Mouse (Mus musculus) hindbrain, embryonic 15.5 days (tissue): ENCODE data around the gene Map7. TPM values are rescaled to one million over a fixed set of nuclear protein-coding genes. Genes with fewer than 3 reads are reported as not detected.

Experiments
- ATAC-seq: fragments of 200-750 bp; cut with Nextera tagmentation; 2 replicates; pipeline ENCODE4 v1.8.0; 2017; ENCODE audit warnings: low read depth, moderate number of reproducible peaks, moderate TSS enrichment; ENCODE audit not compliant: low FRiP score
- H3K27ac ChIP-seq: fragments of 300-500 bp; sonication (generic); replicated peaks from 2 replicates; pipeline ENCODE4 v1.5.1; 2015; ENCODE audit warnings: mild to moderate bottlenecking, inconsistent platforms
- H3K27me3 ChIP-seq: fragments of 300-500 bp; sonication (generic); 2 replicates; pipeline ENCODE4 v1.6.1; 2015; ENCODE audit warnings: control low read depth, inconsistent platforms
- H3K36me3 ChIP-seq: fragments of 300-500 bp; sonication (generic); 2 replicates; pipeline ENCODE4 v1.6.1; 2015; ENCODE audit warnings: control low read depth, inconsistent platforms
- H3K4me1 ChIP-seq: fragments of 300-500 bp; sonication (generic); replicated peaks from 2 replicates; pipeline ENCODE4 v1.6.1; 2015; ENCODE audit warnings: control low read depth, inconsistent platforms
- H3K4me2 ChIP-seq: fragments of 300-500 bp; sonication (generic); 2 replicates; pipeline ENCODE4 v1.6.1; 2015; ENCODE audit warnings: moderate library complexity, mild to moderate bottlenecking, inconsistent platforms
- H3K4me3 ChIP-seq: fragments of 300-500 bp; sonication (generic); 2 replicates; pipeline ENCODE4 v1.5.1; 2015; ENCODE audit warnings: mild to moderate bottlenecking, inconsistent platforms
- H3K9ac ChIP-seq: fragments of 300-500 bp; sonication (generic); 2 replicates; pipeline ENCODE4 v1.6.1; 2015; ENCODE audit warnings: inconsistent platforms
- H3K9me3 ChIP-seq: fragments of 300-500 bp; sonication (generic); 2 replicates; pipeline ENCODE4 v1.6.1; 2016; ENCODE audit warnings: control low read depth, inconsistent platforms
- WGBS: fragments of 180-500 bp; shearing (Covaris S2); methylation state at CpG from one replicate; pipeline ENCODE4 v1.1.7; 2015; 5-methylcytosine and 5-hydroxymethylcytosine counted together
- polyA plus RNA-seq: library from polyadenylated mRNA; unstranded; fragments of >200 nt; fragmentation: Nextera tagmentation; extraction: Ambion mirVana; gene quantifications from 2 replicates; pipeline ENCODE4 v1.2.1, GENCODE M21; 2015

Map7 gene
- polyA plus RNA-seq, 1 experiment from 2014 or later: 10.3 TPM

- WGBS: 84% methylated on average over 8 of the region's 8 CpGs
- H3K27me3 ChIP-seq: no peaks in the 10 kb centered on the region
- no peak overlapping the region for H3K4me2 ChIP-seq
- H3K9me3 ChIP-seq: no peaks in the 10 kb centered on the region
- no peak for ATAC-seq
- no peak overlapping the region for H3K4me3 ChIP-seq
- H3K36me3 ChIP-seq: no peaks in the 10 kb centered on the region
- H3K27ac ChIP-seq: no peak overlapping the region
- H3K9ac ChIP-seq: no peak overlapping the region
- H3K4me1 ChIP-seq: no peaks in the 10 kb centered on the region
These were observed 8.9 kb downstream of the Map7 start for GRCm38 (mm10) chr10:20157021-20157726.

GRCm38 (mm10) chr10:20158756-20159155 lies 10.5 kb downstream of the Map7 start:
- ATAC-seq: no peak
- Histone ChIP-seq H3K27ac (no peak overlapping the region), H3K4me1 (no peaks in the 10 kb centered on the region), H3K4me2 (no peak overlapping the region), H3K36me3 (no peaks in the 10 kb centered on the region), H3K9me3 (no peaks in the 10 kb centered on the region), H3K9ac (no peak overlapping the region), H3K27me3 (no peaks in the 10 kb centered on the region), H3K4me3 (no peak overlapping the region)
- 64% methylated on average over 4 of the region's 4 CpGs for WGBS

GRCm38 (mm10) chr10:20159308-20159707 lies 11.0 kb downstream of the Map7 start:
- no peak for ATAC-seq
- Histone ChIP-seq H3K9ac (no peak overlapping the region), H3K4me2 (no peak overlapping the region), H3K4me3 (no peak overlapping the region), H3K27me3 (no peaks in the 10 kb centered on the region), H3K4me1 (no peaks in the 10 kb centered on the region), H3K9me3 (no peaks in the 10 kb centered on the region), H3K27ac (no peak overlapping the region), H3K36me3 (no peaks in the 10 kb centered on the region)
- WGBS: 91% methylated on average over 5 of the region's 5 CpGs

GRCm38 (mm10) chr10:20160914-20161313 lies 12.6 kb downstream of the Map7 start:
- no peaks in the 10 kb centered on the region for H3K36me3 ChIP-seq
- ATAC-seq: no peak
- 67% methylated on average over 8 of the region's 8 CpGs for WGBS
- H3K4me3 ChIP-seq: no peak overlapping the region
- H3K27me3 ChIP-seq: no peaks in the 10 kb centered on the region
- no peak overlapping the region for H3K27ac ChIP-seq
- no peak overlapping the region for H3K4me2 ChIP-seq
- H3K9me3 ChIP-seq: no peaks in the 10 kb centered on the region
- no peaks in the 10 kb centered on the region for H3K4me1 ChIP-seq
- no peak overlapping the region for H3K9ac ChIP-seq

GRCm38 (mm10) chr10:20164810-20165209 lies 16.5 kb downstream of the Map7 start:
- 96% methylated on average over 5 of the region's 5 CpGs for WGBS
- Histone ChIP-seq H3K9me3 (no peaks in the 10 kb centered on the region), H3K4me3 (no peak overlapping the region), H3K4me2 (no peak overlapping the region), H3K27me3 (no peaks in the 10 kb centered on the region), H3K9ac (no peak overlapping the region), H3K36me3 (no peaks in the 10 kb centered on the region), H3K4me1 (no peaks in the 10 kb centered on the region), H3K27ac (no peak overlapping the region)
- ATAC-seq: no peak

DNA sequence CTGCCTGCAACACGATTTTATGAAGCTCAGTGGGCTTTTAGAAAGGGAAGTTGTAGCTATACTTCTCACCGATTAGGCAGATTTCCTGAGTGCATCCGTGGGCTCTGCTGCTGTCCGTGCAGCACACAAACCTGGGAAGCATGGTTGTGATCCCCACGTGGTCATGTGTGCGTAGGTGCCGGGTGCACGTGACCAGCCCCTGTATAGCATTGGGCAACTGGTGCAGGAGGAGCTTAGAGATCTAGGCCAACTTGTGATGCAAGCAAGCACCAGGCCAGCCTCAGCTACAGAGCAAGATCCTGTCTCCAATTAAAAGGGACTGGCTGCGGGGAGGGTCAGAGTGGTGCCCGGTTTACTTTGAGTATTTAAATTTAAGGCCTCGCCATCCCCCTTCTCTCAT lies 18.5 kb downstream of the Map7 start:
- no peak overlapping the region for H3K4me3 ChIP-seq
- no peak overlapping the region for H3K9ac ChIP-seq
- no peak overlapping the region for H3K27ac ChIP-seq
- no peak for ATAC-seq
- H3K4me1 ChIP-seq: peaks cover 20% of the 10 kb centered on the region
- WGBS: 81% methylated on average over 11 of the region's 11 CpGs
- no peaks in the 10 kb centered on the region for H3K36me3 ChIP-seq
- H3K4me2 ChIP-seq: no peak overlapping the region
- H3K27me3 ChIP-seq: no peaks in the 10 kb centered on the region
- H3K9me3 ChIP-seq: no peaks in the 10 kb centered on the region

- Histone ChIP-seq H3K36me3 (no peaks in the 10 kb centered on the region), H3K9ac (no peak overlapping the region), H3K4me2 (no peak overlapping the region), H3K4me3 (no peak overlapping the region), H3K4me1 (peaks cover 21% of the 10 kb centered on the region), H3K27me3 (no peaks in the 10 kb centered on the region), H3K9me3 (no peaks in the 10 kb centered on the region), H3K27ac (no peak overlapping the region)
- 96% methylated on average over 4 of the region's 4 CpGs for WGBS
- ATAC-seq: no peak
These were observed 19.2 kb downstream of the Map7 start for GRCm38 (mm10) chr10:20167467-20167866.

DNA sequence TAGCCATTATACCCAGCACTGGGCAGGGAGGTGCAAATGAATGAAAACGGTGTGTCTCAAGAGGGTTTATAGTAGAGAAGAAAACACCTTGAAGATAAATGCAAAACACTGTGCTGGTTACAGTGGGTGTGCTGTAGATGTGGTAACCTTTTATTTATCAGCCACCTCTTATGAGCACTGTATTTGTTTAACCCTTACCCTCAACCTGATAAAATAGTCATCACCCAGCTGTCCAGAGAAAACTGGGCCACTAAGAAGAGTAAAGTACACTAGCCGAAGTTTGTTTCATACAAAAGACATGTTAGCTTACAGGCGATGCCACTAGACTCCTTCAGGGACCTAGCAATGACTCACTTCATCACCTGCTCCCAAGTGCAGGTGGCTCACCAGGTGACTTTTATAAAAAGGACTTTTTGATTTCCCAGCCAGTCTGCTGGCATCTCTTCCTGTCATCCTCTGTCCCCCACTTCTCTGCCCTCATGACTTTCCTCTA lies 21.0 kb downstream of the Map7 start:
- no peak for ATAC-seq
- no peak overlapping the region for H3K4me2 ChIP-seq
- no peaks in the 10 kb centered on the region for H3K36me3 ChIP-seq
- H3K9me3 ChIP-seq: no peaks in the 10 kb centered on the region
- no peaks in the 10 kb centered on the region for H3K27me3 ChIP-seq
- no peak overlapping the region for H3K4me3 ChIP-seq
- H3K27ac ChIP-seq: no peak overlapping the region
- WGBS: 89% methylated on average over 3 of the region's 3 CpGs
- no peak overlapping the region for H3K9ac ChIP-seq
- H3K4me1 ChIP-seq: peaks cover 21% of the 10 kb centered on the region

DNA sequence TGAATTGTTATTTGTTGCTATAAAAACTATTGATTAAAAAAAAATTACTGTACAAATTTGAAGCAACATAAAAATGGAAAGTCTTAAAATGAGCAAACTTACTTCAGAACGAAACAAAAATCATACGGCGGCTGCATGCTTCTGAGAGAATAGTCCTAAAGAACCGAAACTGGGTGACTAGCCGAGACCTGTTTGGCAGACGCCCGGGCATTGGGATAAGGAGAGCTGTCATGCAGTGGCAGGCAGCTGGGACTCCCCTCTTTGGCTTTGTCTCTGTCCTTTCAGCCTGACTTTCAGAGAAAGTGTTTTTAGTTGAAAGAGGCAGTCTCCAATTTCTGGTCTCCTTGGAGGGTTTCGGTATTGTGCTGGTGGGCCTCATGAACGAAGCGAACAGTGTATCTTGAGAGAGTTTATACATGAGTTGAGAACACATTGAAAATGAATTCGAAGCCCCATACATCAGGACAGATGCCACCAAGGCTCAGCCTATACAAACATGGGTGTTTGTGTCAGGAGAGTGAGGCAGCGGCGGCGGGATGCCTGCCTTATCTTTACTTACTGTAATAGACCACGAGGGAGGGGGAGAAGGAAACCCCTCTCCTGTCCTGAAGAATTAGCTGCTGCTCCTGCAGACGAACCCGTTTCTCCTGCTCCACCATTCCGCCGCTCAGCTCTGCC lies 21.8 kb downstream of the Map7 start:
- Histone ChIP-seq H3K4me1 (peaks cover 21% of the 10 kb centered on the region), H3K9me3 (no peaks in the 10 kb centered on the region), H3K4me2 (peak overlapping the region; percentile 74), H3K4me3 (peak overlapping the region; percentile 38), H3K9ac (peak overlapping the region; percentile 36), H3K36me3 (no peaks in the 10 kb centered on the region), H3K27me3 (no peaks in the 10 kb centered on the region), H3K27ac (peak overlapping the region; percentile 58)
- ATAC-seq: peak; percentile 49
- 18% methylated on average over 19 of the region's 19 CpGs for WGBS

DNA sequence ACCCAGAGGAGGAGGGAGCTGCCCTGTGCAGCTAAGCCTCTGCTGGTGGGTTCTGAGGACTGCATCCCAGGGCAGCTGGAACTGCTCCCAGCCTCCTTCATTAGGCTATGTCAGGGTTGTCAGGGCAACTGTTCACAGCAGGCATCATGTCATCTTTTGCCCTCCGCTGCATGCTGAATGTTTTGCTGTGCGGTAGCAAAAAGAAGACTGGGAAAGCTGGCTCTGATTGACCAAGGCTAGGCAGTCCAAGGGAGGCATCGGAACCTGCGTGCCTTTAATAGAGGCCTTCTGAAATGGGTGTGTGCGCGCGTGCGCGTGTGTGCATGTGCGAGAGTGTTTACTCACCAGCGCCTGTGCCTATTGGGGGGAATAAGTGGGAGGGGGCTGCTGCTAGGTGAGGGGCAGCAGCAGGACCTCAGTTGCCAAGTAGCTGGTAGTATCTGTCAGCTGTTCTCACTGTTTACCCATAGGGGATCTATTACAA lies 22.4 kb downstream of the Map7 start:
- Histone ChIP-seq H3K9me3 (no peaks in the 10 kb centered on the region), H3K27ac (peak overlapping the region; percentile 58), H3K9ac (peak overlapping the region; percentile 36), H3K4me3 (peak overlapping the region; percentile 38), H3K4me2 (peak overlapping the region; percentile 74), H3K4me1 (peaks cover 21% of the 10 kb centered on the region), H3K36me3 (no peaks in the 10 kb centered on the region), H3K27me3 (no peaks in the 10 kb centered on the region)
- WGBS: 6% methylated on average over 11 of the region's 11 CpGs
- peak; percentile 95 for ATAC-seq

DNA sequence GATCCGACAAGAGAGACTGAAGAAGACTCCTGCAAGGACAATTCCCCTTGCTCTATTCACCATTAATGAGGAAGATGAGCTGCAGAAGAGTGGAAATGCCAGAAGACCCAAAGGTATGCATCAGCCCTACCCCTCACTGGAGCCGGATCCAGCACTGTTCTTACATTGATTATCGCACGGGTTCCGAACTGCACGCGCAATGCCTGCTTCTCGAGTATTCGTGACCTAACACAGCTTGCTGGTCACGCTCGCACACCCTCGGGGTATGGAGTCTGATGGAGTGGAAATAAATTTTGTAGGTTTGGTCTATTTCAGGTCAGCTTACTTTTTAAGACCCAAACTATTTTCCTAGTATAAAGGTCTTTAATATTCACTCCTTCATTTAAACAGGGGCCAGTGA lies 22.9 kb downstream of the Map7 start:
- 36% methylated on average over 12 of the region's 12 CpGs for WGBS
- ATAC-seq: peak; percentile 31; the same call in 1 of the 2 replicates
- H3K27me3 ChIP-seq: no peaks in the 10 kb centered on the region
- peak overlapping the region; percentile 38 for H3K4me3 ChIP-seq
- H3K27ac ChIP-seq: peak overlapping the region; percentile 58; the same call in 1 of the 2 replicates
- no peaks in the 10 kb centered on the region for H3K36me3 ChIP-seq
- no peaks in the 10 kb centered on the region for H3K9me3 ChIP-seq
- H3K9ac ChIP-seq: peak overlapping the region; percentile 36
- peak overlapping the region; percentile 74 for H3K4me2 ChIP-seq
- H3K4me1 ChIP-seq: peaks cover 21% of the 10 kb centered on the region

DNA sequence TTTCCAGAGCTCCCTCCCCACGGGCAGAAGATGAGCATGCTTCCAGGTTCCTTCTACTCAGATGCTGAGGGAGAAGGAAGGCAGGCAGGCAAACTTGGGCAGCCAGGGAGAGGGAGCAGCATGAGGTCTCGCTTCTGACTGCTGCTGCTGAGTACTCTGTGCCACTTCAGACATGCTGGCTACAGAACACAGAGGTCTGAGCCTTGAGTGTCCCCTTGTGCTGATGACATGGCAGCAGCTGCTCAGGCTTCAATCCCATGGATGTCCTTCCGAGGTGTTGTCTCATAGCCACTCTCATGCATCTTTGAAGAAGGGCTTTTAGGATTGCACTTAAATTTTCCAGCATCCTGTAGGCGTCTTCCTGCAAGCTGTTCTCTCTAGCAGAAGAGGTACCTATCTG lies 23.5 kb downstream of the Map7 start:
- Histone ChIP-seq H3K9me3 (no peaks in the 10 kb centered on the region), H3K4me3 (no peak overlapping the region), H3K27me3 (no peaks in the 10 kb centered on the region), H3K27ac (no peak overlapping the region), H3K4me1 (peaks cover 21% of the 10 kb centered on the region), H3K4me2 (peak overlapping the region; percentile 74), H3K36me3 (no peaks in the 10 kb centered on the region), H3K9ac (no peak overlapping the region)
- ATAC-seq: no peak
- 51% methylated on average over 4 of the region's 4 CpGs for WGBS
